In genomic region chr11:32138614-32138964, GRCm38 (mm10) we compare ENCODE assay signal across 8 mouse cellular contexts.
A peak's percentile ranks its signal among the peaks of the same experiment; 100 is the strongest.
DNase-seq lines count a peak whose midpoint lies in the region; ATAC-seq and TF ChIP-seq lines count a peak whose summit lies in the region.

No protein-coding gene starts in this region.

- H3K9ac ChIP-seq in liver, adult 2 months (ENCODE audit: low read depth, low read length), result peak overlapping the region; percentile 2; the same call in 1 of the 2 replicates
- no peak overlapping the region for H3K9ac ChIP-seq in intestine, embryonic 15.5 days
- no peak overlapping the region for H3K9ac ChIP-seq in neural tube, embryonic 15.5 days (replicated peaks)

- no peaks in the 10 kb centered on the region for H3K36me3 ChIP-seq in liver, adult 2 months (ENCODE audit: control insufficient read depth, insufficient read depth, low read length)
- H3K36me3 ChIP-seq in intestine, embryonic 15.5 days, result no peaks in the 10 kb centered on the region
- no peaks in the 10 kb centered on the region for H3K36me3 ChIP-seq in neural tube, embryonic 15.5 days

- DNase-seq in liver, adult 2 months (ENCODE audit: extremely low read depth, low read depth, low spot score), result no peak
- no peak for DNase-seq in liver
- DNase-seq in lung, adult 2 months, result peak; percentile 8
- DNase-seq in Muller cell, postnatal 12 days (ENCODE audit: inconsistent ontology term), result no peak
- DNase-seq in frontal cortex, postnatal 14 days (ENCODE audit: low spot score in 2 of 2), result no peak

- H3K27ac ChIP-seq in liver, adult 2 months (replicated peaks; ENCODE audit: insufficient read depth, low read depth, low read length), result peak overlapping the region; percentile 36
- H3K27ac ChIP-seq in intestine, embryonic 15.5 days, result no peak overlapping the region
- H3K27ac ChIP-seq in neural tube, embryonic 15.5 days (replicated peaks), result peak overlapping the region; percentile 58; the same call in 1 of the 2 replicates

- no peaks in the 10 kb centered on the region for H3K79me2 ChIP-seq in liver, adult 2 months (ENCODE audit: control insufficient read depth, insufficient read depth, low read length)

- WGBS in liver, adult 2 months, result 26% methylated on average over 9 of the region's 9 CpGs
- WGBS in intestine, embryonic 15.5 days, result 28% methylated on average over 9 of the region's 9 CpGs
- WGBS in lung, adult 2 months, result 25% methylated on average over 9 of the region's 9 CpGs
- 7% methylated on average over 9 of the region's 9 CpGs for WGBS in neural tube, embryonic 15.5 days

- H3K4me3 ChIP-seq in liver, adult 2 months (ENCODE audit: insufficient read depth, low read depth, low read length), result peak overlapping the region; percentile 47
- H3K4me3 ChIP-seq in intestine, embryonic 15.5 days (replicated peaks), result no peak overlapping the region
- no peak overlapping the region for H3K4me3 ChIP-seq in lung, adult 2 months (replicated peaks; ENCODE audit: extremely low read depth, low read depth, low read length)
- H3K4me3 ChIP-seq in neural tube, embryonic 15.5 days (replicated peaks), result no peak overlapping the region

- peak overlapping the region; percentile 40 for H3K4me2 ChIP-seq in intestine, embryonic 15.5 days (replicated peaks)
- peak overlapping the region; percentile 13; the same call in 1 of the 2 replicates for H3K4me2 ChIP-seq in neural tube, embryonic 15.5 days

- TF ChIP-seq POLR2A in liver, adult 2 months (IDR thresholded peaks at IDR 0.05; ENCODE audit: extremely low read depth, insufficient read depth, low read length), result no peak
- no peak for TF ChIP-seq POLR2A in lung, adult 2 months (IDR thresholded peaks at IDR 0.05; ENCODE audit: borderline replicate concordance, extremely low read depth, low read depth, low read length)

- no peaks in the 10 kb centered on the region for H3K9me3 ChIP-seq in intestine, embryonic 15.5 days
- H3K9me3 ChIP-seq in neural tube, embryonic 15.5 days (replicated peaks), result no peaks in the 10 kb centered on the region

- H3K4me1 ChIP-seq in liver, adult 2 months (ENCODE audit: control insufficient read depth, insufficient read depth, low read length), result peaks cover 4% of the 10 kb centered on the region; the same call in 1 of the 2 replicates
- 0 out of 2 replicates have a peak, but pooled peaks cover 8% of the 10 kb centered on the region for H3K4me1 ChIP-seq in intestine, embryonic 15.5 days (replicated peaks)
- H3K4me1 ChIP-seq in lung, adult 2 months (ENCODE audit: control insufficient read depth, insufficient read depth, low read length), result 0 out of 2 replicates have a peak, but pooled peaks cover 2% of the 10 kb centered on the region
- peaks cover 25% of the 10 kb centered on the region for H3K4me1 ChIP-seq in neural tube, embryonic 15.5 days

- no peak for ATAC-seq in intestine, embryonic 15.5 days
- ATAC-seq in neural tube, embryonic 15.5 days (ENCODE audit: low FRiP score), result no peak
- ATAC-seq in megakaryocyte progenitor cell, adult 5-6 weeks (replicated peaks; ENCODE audit: poor library complexity), result no peak

- TF ChIP-seq CTCF in liver, adult 2 months (IDR thresholded peaks at IDR 0.05; ENCODE audit: low read depth, low read length), result no peak
- TF ChIP-seq CTCF in lung, adult 2 months (IDR thresholded peaks at IDR 0.05; ENCODE audit: insufficient read depth, low read length), result no peak

- H3K27me3 ChIP-seq in liver, adult 2 months (ENCODE audit: control insufficient read depth, insufficient read depth, low read length), result no peaks in the 10 kb centered on the region
- no peaks in the 10 kb centered on the region for H3K27me3 ChIP-seq in intestine, embryonic 15.5 days (replicated peaks)
- H3K27me3 ChIP-seq in neural tube, embryonic 15.5 days (replicated peaks), result no peaks in the 10 kb centered on the region
